Comparison of ENCODE assay signal across 8 mouse cellular contexts in the genomic region with DNA sequence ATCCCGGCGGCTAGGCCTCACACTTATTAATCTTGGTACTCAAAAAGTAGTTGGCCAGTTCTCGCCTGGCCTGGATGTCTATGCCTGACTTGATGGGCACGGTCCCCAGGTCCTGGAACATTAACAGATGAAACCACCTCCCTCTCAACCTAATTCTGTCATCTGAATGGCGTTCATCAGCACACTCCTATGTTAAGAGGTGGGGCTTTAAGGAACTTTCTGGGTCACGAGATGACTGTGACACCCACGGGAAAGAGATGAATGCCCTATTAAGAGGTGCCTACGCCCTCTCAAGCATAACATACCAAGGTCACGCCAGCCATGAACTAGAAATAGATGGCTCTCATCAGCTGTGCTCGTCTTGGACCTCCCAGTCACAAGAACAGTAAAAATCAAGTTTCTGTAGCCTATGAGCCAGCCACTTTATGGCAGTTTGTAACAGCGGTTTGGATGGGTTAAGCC. TPM values are rescaled to one million over a fixed set of nuclear protein-coding genes. Genes with fewer than 3 reads are reported as not detected.
A peak's percentile ranks its signal among the peaks of the same experiment; 100 is the strongest.
DNase-seq lines count a peak whose midpoint lies in the region; ATAC-seq and TF ChIP-seq lines count a peak whose summit lies in the region.

No protein-coding gene starts in this region.

- H3K9ac ChIP-seq in liver, adult 2 months (ENCODE audit: low read depth, low read length): peak overlapping the region; percentile 77
- peak overlapping the region; percentile 92 for H3K9ac ChIP-seq in heart, embryonic 16.5 days (ENCODE audit: low read length)
- peak overlapping the region; percentile 96 for H3K9ac ChIP-seq in lung, postnatal 0 days (replicated peaks; ENCODE audit: low read depth)

- no peak for TF ChIP-seq POLR2A in liver, adult 2 months (IDR thresholded peaks at IDR 0.05; ENCODE audit: extremely low read depth, insufficient read depth, low read length)

- no peak for TF ChIP-seq CTCF in liver, adult 2 months (IDR thresholded peaks at IDR 0.05; ENCODE audit: low read depth, low read length)
- TF ChIP-seq CTCF in lung, postnatal 0 days (IDR thresholded peaks at IDR 0.05): no peak

- H3K4me1 ChIP-seq in liver, adult 2 months (ENCODE audit: control insufficient read depth, insufficient read depth, low read length): peaks cover 13% of the 10 kb centered on the region; the same call in 1 of the 2 replicates
- H3K4me1 ChIP-seq in heart, embryonic 16.5 days (ENCODE audit: control insufficient read depth, insufficient read depth, low read length): peaks cover 26% of the 10 kb centered on the region
- peaks cover 7% of the 10 kb centered on the region; the same call in 1 of the 2 replicates for H3K4me1 ChIP-seq in lung, postnatal 0 days (ENCODE audit: insufficient read depth, low read depth, low read length)

- DNase-seq in liver, adult 2 months (ENCODE audit: extremely low read depth, low read depth, low spot score): peak; percentile 63
- DNase-seq in liver: no peak
- peak; percentile 50 for DNase-seq in lung, postnatal 0 days (ENCODE audit: low spot score)
- DNase-seq in adrenal gland, adult 8-10 months: no peak
- no peak for DNase-seq in embryo, embryonic 11 days
- DNase-seq in embryo, embryonic 9.5 days (ENCODE audit: extremely low spot score): no peak

- TF ChIP-seq EP300 in lung, postnatal 0 days (IDR thresholded peaks at IDR 0.05): no peak

- H3K27me3 ChIP-seq in liver, adult 2 months (ENCODE audit: control insufficient read depth, insufficient read depth, low read length): no peaks in the 10 kb centered on the region
- H3K27me3 ChIP-seq in heart, embryonic 16.5 days (ENCODE audit: control insufficient read depth, insufficient read depth, low read length): no peaks in the 10 kb centered on the region
- H3K27me3 ChIP-seq in lung, postnatal 0 days (replicated peaks; ENCODE audit: insufficient read depth, low read length): no peaks in the 10 kb centered on the region

- H3K4me2 ChIP-seq in heart, embryonic 16.5 days (ENCODE audit: low read depth, low read length): peak overlapping the region; percentile 74
- H3K4me2 ChIP-seq in lung, postnatal 0 days (replicated peaks; ENCODE audit: low read depth, low read length): peak overlapping the region; percentile 60

- ATAC-seq in activated CD4-positive, CD25-positive, alpha-beta regulatory T cell, adult 4 months: peak; percentile 52
- ATAC-seq in heart, embryonic 16.5 days (replicated peaks; ENCODE audit: extremely low read depth, insufficient read depth, low FRiP score): peak; percentile 42
- ATAC-seq in lung, postnatal 0 days: peak; percentile 47

- no peaks in the 10 kb centered on the region for H3K9me3 ChIP-seq in heart, embryonic 16.5 days (replicated peaks; ENCODE audit: control insufficient read depth, low read length)
- H3K9me3 ChIP-seq in lung, postnatal 0 days (ENCODE audit: low read length): no peaks in the 10 kb centered on the region

- H3K36me3 ChIP-seq in liver, adult 2 months (ENCODE audit: control insufficient read depth, insufficient read depth, low read length): peaks cover 12% of the 10 kb centered on the region
- H3K36me3 ChIP-seq in heart, embryonic 16.5 days (ENCODE audit: control insufficient read depth, insufficient read depth): peaks cover 10% of the 10 kb centered on the region
- H3K36me3 ChIP-seq in lung, postnatal 0 days (ENCODE audit: insufficient read depth, low read length): 0 out of 2 replicates have a peak, but pooled peaks cover 4% of the 10 kb centered on the region

- H3K4me3 ChIP-seq in liver, adult 2 months (ENCODE audit: insufficient read depth, low read depth, low read length): peak overlapping the region; percentile 94
- H3K4me3 ChIP-seq in heart, embryonic 16.5 days (ENCODE audit: low read length): peak overlapping the region; percentile 72
- peak overlapping the region; percentile 92 for H3K4me3 ChIP-seq in lung, postnatal 0 days (ENCODE audit: low read depth, low read length)

- WGBS in liver, adult 2 months: 3% methylated on average over 11 of the region's 11 CpGs
- 6% methylated on average over 11 of the region's 11 CpGs for WGBS in heart, embryonic 16.5 days
- 5% methylated on average over 11 of the region's 11 CpGs for WGBS in lung, postnatal 0 days

- H3K27ac ChIP-seq in liver, adult 2 months (replicated peaks; ENCODE audit: insufficient read depth, low read depth, low read length): peak overlapping the region; percentile 62
- H3K27ac ChIP-seq in heart, embryonic 16.5 days (ENCODE audit: low read length): peak overlapping the region; percentile 96
- peak overlapping the region; percentile 98 for H3K27ac ChIP-seq in lung, postnatal 0 days (ENCODE audit: low read length)

- peaks cover 12% of the 10 kb centered on the region; the same call in 1 of the 2 replicates for H3K79me2 ChIP-seq in liver, adult 2 months (ENCODE audit: control insufficient read depth, insufficient read depth, low read length)

RNA-seq across cellular contexts. Expression of a gene that starts 0.5 kb away (rescaled TPM):
- 17.6 and 18.0 TPM in 2 replicates for total RNA-seq in liver, adult 2 months (2014; rRNA removed)
- polyA plus RNA-seq in liver, adult 2 months (2012; rRNA removed): 1.6 and 1.8 TPM in 2 replicates
- 10 to 100 TPM; 39.4 to 50.8 TPM for polyA plus RNA-seq in activated CD4-positive, CD25-positive, alpha-beta regulatory T cell, adult 4 months (2017; shearing (Covaris generic))
- 19.6 and 24.2 TPM in 2 replicates for polyA plus RNA-seq in heart, embryonic 16.5 days (2015; fragmentation: Nextera tagmentation; extraction: Ambion mirVana)
- polyA plus RNA-seq in lung, postnatal 0 days (2015; fragmentation: Nextera tagmentation; extraction: Ambion mirVana): 51.0 and 53.9 TPM in 2 replicates
- 10 to 100 TPM; 45.7 to 50.8 (median 47.5) TPM for total RNA-seq in adrenal gland, adult 8-10 months (2022)

RNA-seq across cellular contexts. Expression of a gene that starts 26.0 kb away (rescaled TPM):
- total RNA-seq in liver, adult 2 months (2014; rRNA removed): 33.6 and 38.0 TPM in 2 replicates
- polyA plus RNA-seq in liver, adult 2 months (2012; rRNA removed): 6.6 and 7.3 TPM in 2 replicates
- polyA plus RNA-seq in activated CD4-positive, CD25-positive, alpha-beta regulatory T cell, adult 4 months (2017; shearing (Covaris generic)): 10 to 100 TPM; 34.6 to 41.3 TPM
- polyA plus RNA-seq in heart, embryonic 16.5 days (2015; fragmentation: Nextera tagmentation; extraction: Ambion mirVana): 63.3 and 71.1 TPM in 2 replicates
- 35.8 and 43.2 TPM in 2 replicates for polyA plus RNA-seq in lung, postnatal 0 days (2015; fragmentation: Nextera tagmentation; extraction: Ambion mirVana)
- 10 to 100 TPM; 51.9 to 66.2 (median 63.3) TPM for total RNA-seq in adrenal gland, adult 8-10 months (2022)

RNA-seq across cellular contexts. Expression of a gene that starts 30.4 kb away (rescaled TPM):
- total RNA-seq in liver, adult 2 months (2014; rRNA removed): 3.3 and 3.9 TPM in 2 replicates
- polyA plus RNA-seq in liver, adult 2 months (2012; rRNA removed): 1.1 and 2.0 TPM in 2 replicates
- polyA plus RNA-seq in activated CD4-positive, CD25-positive, alpha-beta regulatory T cell, adult 4 months (2017; shearing (Covaris generic)): 1 to 10 TPM; 6.5 to 7.4 TPM
- polyA plus RNA-seq in heart, embryonic 16.5 days (2015; fragmentation: Nextera tagmentation; extraction: Ambion mirVana): 14.7 and 15.6 TPM in 2 replicates
- 15.3 and 15.5 TPM in 2 replicates for polyA plus RNA-seq in lung, postnatal 0 days (2015; fragmentation: Nextera tagmentation; extraction: Ambion mirVana)
- 10 to 100 TPM; 31.5 to 56.0 (median 44.0) TPM for total RNA-seq in adrenal gland, adult 8-10 months (2022)

RNA-seq across cellular contexts. Expression of a gene that starts 31.1 kb away (rescaled TPM):
- total RNA-seq in liver, adult 2 months (2014; rRNA removed): 27.8 and 28.7 TPM in 2 replicates
- 25.3 and 28.6 TPM in 2 replicates for polyA plus RNA-seq in liver, adult 2 months (2012; rRNA removed)
- polyA plus RNA-seq in activated CD4-positive, CD25-positive, alpha-beta regulatory T cell, adult 4 months (2017; shearing (Covaris generic)): 100 to 1,000 TPM; 185 to 248 TPM
- 99.6 and 107 TPM in 2 replicates for polyA plus RNA-seq in heart, embryonic 16.5 days (2015; fragmentation: Nextera tagmentation; extraction: Ambion mirVana)
- polyA plus RNA-seq in lung, postnatal 0 days (2015; fragmentation: Nextera tagmentation; extraction: Ambion mirVana): 90.3 and 91.9 TPM in 2 replicates
- 100 to 1,000 TPM; 114 to 145 (median 129) TPM for total RNA-seq in adrenal gland, adult 8-10 months (2022)

Comparison
In these comparisons a context has a peak if more than half of its experiments do, and no peak if none do; other contexts are left out.
1. DNase-seq: peak in liver, adult 2 months (single experiment) and lung, postnatal 0 days (single experiment); none in liver (single experiment), adrenal gland, adult 8-10 months (single experiment), embryo, embryonic 11 days (single experiment) and embryo, embryonic 9.5 days (single experiment).
2. Peak in every context shown above with its lines, with median percentiles within 50 percentile points of each other: H3K27ac ChIP-seq, H3K4me3 ChIP-seq, H3K9ac ChIP-seq and ATAC-seq.